Mouse (Mus musculus): ENCODE measurements around the gene Sema5a.

DNA sequence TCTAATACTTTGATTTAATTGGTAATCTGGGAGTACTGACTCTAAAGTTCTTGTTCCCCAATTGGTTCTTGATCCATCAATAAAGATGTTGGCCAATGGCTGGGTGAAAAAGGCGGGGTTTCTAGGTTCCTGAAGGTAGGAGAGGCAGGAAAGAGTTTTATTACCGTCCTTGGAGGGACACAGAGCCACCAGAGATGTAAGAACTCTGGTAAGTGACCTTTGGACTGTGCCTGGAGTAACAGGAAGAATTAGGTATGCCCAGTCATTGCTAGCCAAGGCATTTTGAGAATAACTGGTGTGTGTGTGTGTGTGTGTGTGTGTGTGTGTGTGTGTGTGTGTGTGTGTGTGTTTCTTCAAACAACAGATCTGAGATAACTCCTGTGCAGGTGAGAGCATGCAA, 330.6 kb downstream of the Sema5a start:
- no peak for TF ChIP-seq POLR2A (IDR thresholded peaks at IDR 0.05; ENCODE audit: low read depth, low read length)
- TF ChIP-seq MYC (IDR thresholded peaks at IDR 0.05; ENCODE audit: low read depth, low read length), result no peak
- no peak for TF ChIP-seq CTCF (conservative IDR thresholded peaks at IDR 0.05 in 1 of 2, IDR thresholded peaks at IDR 0.05 in 1 of 2; ENCODE audit: low read depth in 2 of 2, low read length in 2 of 2)
- TF ChIP-seq BHLHE40 (IDR thresholded peaks at IDR 0.05; ENCODE audit: low read depth, low read length), result no peak
- TF ChIP-seq JUN (IDR thresholded peaks at IDR 0.05; ENCODE audit: insufficient read depth, low read depth, low read length), result no peak
- TF ChIP-seq EP300 (IDR thresholded peaks at IDR 0.05; ENCODE audit: low read length), result no peak
- TF ChIP-seq NELFE (IDR thresholded peaks at IDR 0.05; ENCODE audit: low read depth, low read length), result no peak
- no peak for TF ChIP-seq POLR2AphosphoS2 (IDR thresholded peaks at IDR 0.05; ENCODE audit: low read depth, low read length)
- no peak for TF ChIP-seq ZNF384 (IDR thresholded peaks at IDR 0.05; ENCODE audit: low read depth, low read length)
- TF ChIP-seq ZKSCAN1 (IDR thresholded peaks at IDR 0.05; ENCODE audit: borderline replicate concordance, low read depth, low read length), result no peak
- TF ChIP-seq HCFC1 (IDR thresholded peaks at IDR 0.05; ENCODE audit: low read depth, low read length), result no peak
- TF ChIP-seq MAZ (IDR thresholded peaks at IDR 0.05; ENCODE audit: low read depth, low read length), result no peak
- TF ChIP-seq ELF1 (IDR thresholded peaks at IDR 0.05; ENCODE audit: low read depth, low read length), result no peak

Data from CH12.LX (cell line).